Mouse (Mus musculus) neural tube, embryonic 11.5 days (tissue): Measurements from ENCODE around the gene Zcchc10. TPM values are rescaled to one million over a fixed set of nuclear protein-coding genes. Genes with fewer than 3 reads are reported as not detected.
"Not testable (repeated sequence)": the region's sequence is repeated elsewhere in the genome, so short reads cannot be mapped to it uniquely, and the experiment has no call there.

Source experiments
- ATAC-seq: fragments of 200-750 bp; cut with Nextera tagmentation; 2 replicates; pipeline ENCODE4 v1.8.0; 2017; ENCODE audit warnings: moderate number of reproducible peaks, mild to moderate bottlenecking, moderate TSS enrichment, moderate library complexity; ENCODE audit not compliant: insufficient read depth, low FRiP score, low TSS enrichment
- DNase-seq: peaks from one replicate; pipeline ENCODE4 v3.0.0-alpha.2; 2015; ENCODE audit warnings: low spot score
- H3K27ac ChIP-seq: fragments of 300-500 bp; sonication (generic); 2 replicates; pipeline ENCODE4 v1.5.1; 2014; ENCODE audit warnings: low read depth, mild to moderate bottlenecking, low read length
- H3K27me3 ChIP-seq: fragments of 300-500 bp; sonication (generic); 2 replicates; pipeline ENCODE4 v1.6.1; 2014; ENCODE audit warnings: mild to moderate bottlenecking, low read length, mixed read lengths; ENCODE audit not compliant: control insufficient read depth, insufficient read depth
- H3K36me3 ChIP-seq: fragments of 300-500 bp; sonication (generic); 2 replicates; pipeline ENCODE4 v1.6.1; 2014; ENCODE audit warnings: mild to moderate bottlenecking, low read length, moderate library complexity, mixed read lengths; ENCODE audit not compliant: control insufficient read depth, insufficient read depth
- H3K4me1 ChIP-seq: fragments of 300-500 bp; sonication (generic); 2 replicates; pipeline ENCODE4 v1.6.1; 2014; ENCODE audit warnings: low read length, mixed read lengths; ENCODE audit not compliant: control insufficient read depth, insufficient read depth
- H3K4me2 ChIP-seq: fragments of 300-500 bp; sonication (generic); 2 replicates; pipeline ENCODE4 v1.6.1; 2014; ENCODE audit warnings: low read depth, mild to moderate bottlenecking, moderate library complexity
- H3K4me3 ChIP-seq: fragments of 300-500 bp; sonication (generic); 2 replicates; pipeline ENCODE4 v1.5.1; 2014; ENCODE audit warnings: low read depth, low read length
- H3K9ac ChIP-seq: fragments of 300-500 bp; sonication (generic); 2 replicates; pipeline ENCODE4 v1.6.1; 2014; ENCODE audit warnings: mild to moderate bottlenecking, low read length
- H3K9me3 ChIP-seq: fragments of 300-500 bp; sonication (generic); 2 replicates; pipeline ENCODE4 v1.6.1; 2016; ENCODE audit warnings: low read length; ENCODE audit not compliant: control insufficient read depth
- WGBS: fragments of 180-500 bp; shearing (Covaris S2); extraction: QIAGEN DNeasy Blood & Tissue Kit; methylation state at CpG from one replicate; pipeline ENCODE4 v1.1.7; 2014; 5-methylcytosine and 5-hydroxymethylcytosine counted together
- polyA plus RNA-seq: library from polyadenylated mRNA; unstranded; fragments of >200 nt; fragmentation: Nextera tagmentation; extraction: Ambion mirVana; gene quantifications from 2 replicates; pipeline ENCODE4 v1.2.1, GENCODE M21; 2014

The Zcchc10 gene
- polyA plus RNA-seq, 1 experiment from 2014 or later = 24.8 TPM

DNA sequence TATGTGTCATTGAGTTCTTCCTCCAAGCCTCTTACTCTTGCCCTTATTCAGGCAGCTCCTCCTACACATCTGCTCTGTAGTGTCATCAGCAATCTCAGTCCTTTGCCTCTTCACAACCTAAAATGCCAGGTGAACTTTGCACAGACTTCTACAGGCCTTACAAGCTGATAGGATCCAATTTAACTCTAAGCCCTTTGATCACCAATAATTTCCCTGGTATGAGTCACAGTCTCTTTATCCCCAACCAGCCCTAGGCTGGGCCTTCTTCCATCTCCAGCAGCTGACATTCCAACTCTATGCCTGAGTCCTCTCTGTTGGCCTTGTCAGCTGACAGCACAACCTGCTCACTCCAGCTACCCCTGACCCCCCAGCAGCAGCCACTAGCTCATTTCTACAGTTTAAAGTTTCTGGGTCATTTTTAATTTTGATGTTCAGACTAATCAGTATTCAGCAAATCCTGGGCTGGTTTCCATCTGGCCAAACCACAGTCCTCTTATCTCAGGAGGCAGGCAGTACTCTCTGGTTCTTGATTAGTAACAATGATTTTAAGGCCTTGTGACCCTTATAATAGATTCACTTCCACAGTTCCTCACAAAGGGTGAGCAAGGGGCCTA, 16.1 kb upstream of the Zcchc10 start:
- DNase-seq (no peak), ATAC-seq (no peak)
- H3K36me3 ChIP-seq = no peaks in the 10 kb centered on the region
- no peak overlapping the region for H3K4me2 ChIP-seq
- no peaks in the 10 kb centered on the region for H3K9me3 ChIP-seq
- no peak overlapping the region for H3K9ac ChIP-seq
- no peak overlapping the region for H3K27ac ChIP-seq
- no peaks in the 10 kb centered on the region for H3K27me3 ChIP-seq
- H3K4me3 ChIP-seq = no peak overlapping the region
- H3K4me1 ChIP-seq = no peaks in the 10 kb centered on the region

DNA sequence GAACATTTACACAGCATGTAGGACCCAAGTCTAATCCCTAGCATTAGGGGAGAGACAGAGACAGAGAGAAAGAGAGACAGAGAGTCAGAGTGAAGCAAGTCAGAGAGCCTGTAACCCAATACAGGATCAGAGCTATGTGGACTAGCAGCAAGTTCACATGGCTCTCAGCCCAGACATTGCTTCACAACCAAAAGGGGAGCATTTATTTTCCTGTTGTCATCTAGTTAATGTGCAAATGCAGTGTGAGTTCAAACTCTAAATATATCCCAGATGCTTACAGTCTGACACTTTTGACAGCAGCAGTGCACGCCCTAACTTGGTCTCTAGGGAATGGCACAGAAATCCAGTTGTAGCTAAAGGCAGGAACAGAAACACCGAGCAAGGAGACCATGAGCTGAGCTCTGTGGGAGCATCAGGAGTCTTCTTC, 15.6 kb upstream of the Zcchc10 start:
- ATAC-seq = no peak
- Histone ChIP-seq H3K27ac (no peak overlapping the region), H3K4me3 (no peak overlapping the region), H3K27me3 (no peaks in the 10 kb centered on the region), H3K4me2 (no peak overlapping the region), H3K9ac (no peak overlapping the region), H3K9me3 (no peaks in the 10 kb centered on the region), H3K36me3 (no peaks in the 10 kb centered on the region), H3K4me1 (no peaks in the 10 kb centered on the region)
- no peak for DNase-seq
- 75% methylated on average over 2 of the region's 2 CpGs for WGBS

DNA sequence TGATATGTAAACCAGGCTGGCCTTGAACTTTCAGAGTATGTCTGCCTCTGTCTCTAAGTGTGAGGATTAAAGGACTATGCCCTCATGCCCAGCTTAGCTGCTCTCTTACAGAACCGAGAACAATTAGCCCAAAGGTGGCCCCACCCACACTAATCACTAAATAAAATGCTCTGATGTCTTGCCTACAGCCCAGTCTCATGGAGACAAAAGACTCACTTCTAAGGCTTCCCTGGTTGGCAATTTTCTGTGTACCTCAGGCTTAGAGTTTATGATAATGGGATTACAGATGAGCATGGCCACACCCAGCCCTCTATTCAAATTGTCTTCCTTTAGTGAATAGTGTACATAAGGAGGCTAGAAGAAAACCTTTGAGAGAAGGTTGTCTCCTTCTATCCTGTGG, 13.1 kb upstream of the Zcchc10 start:
- H3K4me1 ChIP-seq = no peaks in the 10 kb centered on the region
- no peak for ATAC-seq
- no peaks in the 10 kb centered on the region for H3K9me3 ChIP-seq
- no peak overlapping the region for H3K4me3 ChIP-seq
- WGBS = 60% methylated on average over 1 of the region's 1 CpGs
- no peak overlapping the region for H3K27ac ChIP-seq
- no peaks in the 10 kb centered on the region for H3K27me3 ChIP-seq
- DNase-seq = no peak
- H3K4me2 ChIP-seq = no peak overlapping the region
- H3K36me3 ChIP-seq = no peaks in the 10 kb centered on the region
- H3K9ac ChIP-seq = no peak overlapping the region

DNA sequence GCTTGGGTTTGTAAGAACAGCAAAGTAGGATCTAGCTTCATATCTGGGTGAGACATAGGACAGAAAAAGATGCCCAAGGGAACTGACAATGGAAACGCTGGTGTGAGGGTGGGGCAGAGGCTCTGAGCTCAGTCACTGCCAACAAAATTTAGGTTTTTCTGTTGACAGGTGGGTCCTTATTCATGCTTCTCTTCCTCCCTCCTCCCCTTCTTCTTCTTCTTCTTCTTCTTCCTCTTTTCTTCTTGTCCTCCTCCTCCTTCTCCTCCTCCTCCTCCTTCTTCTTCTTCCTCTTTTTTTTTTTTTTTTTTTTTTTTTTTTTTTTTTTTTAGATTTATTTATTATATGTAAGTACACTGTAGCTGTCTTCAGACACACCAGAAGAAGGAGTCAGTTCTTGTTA, 11.7 kb upstream of the Zcchc10 start:
- not testable (repeated sequence) for H3K9me3 ChIP-seq, H3K9ac ChIP-seq, H3K27me3 ChIP-seq, ATAC-seq, H3K36me3 ChIP-seq, DNase-seq, H3K4me3 ChIP-seq, H3K27ac ChIP-seq, H3K4me1 ChIP-seq, H3K4me2 ChIP-seq
- WGBS = 93% methylated on average over 1 of the region's 1 CpGs

DNA sequence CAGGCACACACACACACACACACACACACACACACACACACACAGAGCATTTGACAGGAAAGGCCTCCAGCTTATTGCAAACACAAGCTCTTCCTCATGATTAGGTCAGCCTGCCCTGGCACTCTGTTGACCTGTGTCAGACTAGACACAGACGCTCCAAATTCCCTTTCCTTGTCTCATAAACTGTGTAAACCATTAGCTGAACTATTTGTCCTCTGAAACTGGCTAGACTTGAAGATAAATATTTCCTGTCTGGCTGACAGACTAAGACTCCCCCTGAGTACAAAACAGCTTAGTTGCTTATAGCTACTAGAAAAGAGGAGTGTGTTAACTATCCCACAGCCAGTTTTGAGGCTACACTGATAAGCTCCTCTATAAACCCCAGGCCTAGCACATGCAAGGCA, 9.7 kb upstream of the Zcchc10 start:
- no peak overlapping the region for H3K27ac ChIP-seq
- H3K4me2 ChIP-seq = no peak overlapping the region
- no peak for ATAC-seq
- H3K9me3 ChIP-seq = no peaks in the 10 kb centered on the region
- H3K4me3 ChIP-seq = no peak overlapping the region
- no peaks in the 10 kb centered on the region for H3K27me3 ChIP-seq
- H3K4me1 ChIP-seq = no peaks in the 10 kb centered on the region
- H3K36me3 ChIP-seq = no peaks in the 10 kb centered on the region
- WGBS = 52% methylated on average over 1 of the region's 1 CpGs
- no peak for DNase-seq
- no peak overlapping the region for H3K9ac ChIP-seq

DNA sequence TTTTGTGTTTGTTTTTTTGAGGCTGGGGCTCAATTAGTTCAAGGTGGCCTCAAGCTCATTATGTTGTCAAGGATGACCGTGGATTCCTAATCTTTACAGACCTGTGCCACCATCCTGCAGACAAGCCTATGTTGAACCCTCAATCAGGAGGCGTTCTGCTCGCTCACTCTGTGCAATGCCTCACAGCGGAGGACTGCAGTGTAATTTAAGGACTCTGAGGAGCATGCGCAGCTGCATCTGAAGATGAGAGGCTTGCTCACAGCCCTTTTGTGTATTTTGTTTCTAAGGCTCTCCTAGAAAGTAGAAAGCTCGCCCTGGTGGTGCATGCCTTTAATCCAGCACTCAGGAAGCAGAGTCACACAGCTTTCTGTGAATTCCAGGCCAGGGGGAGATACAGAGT, 7.5 kb upstream of the Zcchc10 start:
- 37% methylated on average over 6 of the region's 6 CpGs for WGBS
- no peak for ATAC-seq
- Histone ChIP-seq H3K27ac (no peak overlapping the region), H3K9ac (no peak overlapping the region), H3K9me3 (no peaks in the 10 kb centered on the region), H3K4me1 (no peaks in the 10 kb centered on the region), H3K36me3 (no peaks in the 10 kb centered on the region), H3K4me3 (no peak overlapping the region), H3K4me2 (no peak overlapping the region), H3K27me3 (no peaks in the 10 kb centered on the region)
- DNase-seq = no peak

DNA sequence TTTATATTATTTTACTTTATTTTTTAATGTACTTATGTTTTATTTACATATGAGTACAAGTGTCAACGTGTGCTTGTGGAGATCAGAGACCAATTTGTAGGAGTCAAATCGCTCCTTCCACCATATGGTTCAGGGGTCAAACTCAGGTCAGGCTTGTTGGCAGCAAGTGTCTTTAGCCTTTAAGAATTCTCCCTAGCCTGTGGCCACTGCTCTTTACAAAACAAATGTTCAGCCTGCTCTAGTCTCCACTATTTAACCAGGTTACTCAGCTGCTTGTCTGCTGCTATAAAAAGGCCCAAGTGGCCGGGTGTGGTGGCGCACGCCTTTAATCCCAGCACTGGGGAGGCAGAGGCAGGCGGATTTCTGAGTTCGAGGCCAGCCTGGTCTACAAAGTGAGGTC, 6.4 kb upstream of the Zcchc10 start:
- DNase-seq (peak; percentile 18), ATAC-seq (no peak)
- 64% methylated on average over 7 of the region's 7 CpGs for WGBS
- Histone ChIP-seq H3K4me1 (no peaks in the 10 kb centered on the region), H3K9ac (no peak overlapping the region), H3K27ac (no peak overlapping the region), H3K27me3 (no peaks in the 10 kb centered on the region), H3K9me3 (no peaks in the 10 kb centered on the region), H3K36me3 (no peaks in the 10 kb centered on the region), H3K4me2 (no peak overlapping the region), H3K4me3 (no peak overlapping the region)

DNA sequence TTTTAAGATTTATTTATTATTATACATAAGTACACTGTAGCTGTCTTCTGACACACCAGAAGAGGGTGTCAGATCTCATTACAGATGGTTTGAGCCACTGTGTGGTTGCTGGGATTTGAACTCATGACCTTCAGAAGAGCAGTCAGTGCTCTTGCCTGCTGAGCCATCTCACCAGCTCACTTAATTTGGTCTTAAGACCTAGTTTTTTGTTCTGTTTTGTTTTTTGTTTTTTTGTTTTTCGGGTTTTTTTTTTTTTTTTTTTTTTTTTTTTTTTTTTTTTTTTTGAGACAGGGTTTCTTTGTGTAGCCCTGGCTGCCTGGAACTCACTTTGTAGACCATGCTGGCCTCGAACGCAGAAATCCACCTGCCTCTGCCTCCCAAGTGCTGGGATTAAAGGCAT, 5.9 kb upstream of the Zcchc10 start:
- not testable (repeated sequence) for ATAC-seq, H3K27ac ChIP-seq, H3K9me3 ChIP-seq, H3K4me3 ChIP-seq, H3K4me1 ChIP-seq, H3K9ac ChIP-seq, DNase-seq, H3K36me3 ChIP-seq, H3K4me2 ChIP-seq, H3K27me3 ChIP-seq
- 86% methylated on average over 3 of the region's 3 CpGs for WGBS

DNA sequence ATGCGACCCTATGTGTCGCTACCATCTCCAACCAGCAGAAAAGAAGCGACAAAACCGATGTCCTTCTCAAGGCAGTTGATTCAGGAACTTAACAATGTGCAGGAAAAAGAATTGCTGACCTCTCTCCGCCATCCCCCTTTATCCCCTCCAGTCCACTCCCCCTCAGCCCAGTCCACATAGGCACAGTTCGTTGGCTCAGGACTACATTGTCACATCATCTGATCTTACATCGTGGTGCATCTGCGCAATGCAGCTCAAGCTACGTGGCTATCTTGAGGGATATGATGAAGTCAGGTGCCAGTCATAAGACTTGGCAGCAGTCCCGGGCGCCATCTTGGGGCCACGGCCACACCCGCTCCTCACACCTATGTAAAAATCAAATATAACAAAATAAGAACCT, 4.6 kb upstream of the Zcchc10 start:
- H3K9ac ChIP-seq, ATAC-seq, H3K27ac ChIP-seq, H3K27me3 ChIP-seq, DNase-seq, H3K9me3 ChIP-seq, H3K4me2 ChIP-seq, H3K4me3 ChIP-seq, H3K36me3 ChIP-seq, H3K4me1 ChIP-seq: not testable (repeated sequence)
- 95% methylated on average over 13 of the region's 13 CpGs for WGBS
